Mouse (Mus musculus) heart, postnatal 0 days (tissue): Measurements from ENCODE around the gene Mmp9. TPM values are rescaled to one million over a fixed set of nuclear protein-coding genes. Genes with fewer than 3 reads are reported as not detected.

Experiments used
- ATAC-seq: fragments of 200-750 bp; cut with Nextera tagmentation; 2 replicates; pipeline ENCODE4 v1.8.0; 2017; ENCODE audit warnings: low read depth, moderate number of reproducible peaks, moderate library complexity; ENCODE audit not compliant: insufficient read depth
- DNase-seq: peaks from one replicate; pipeline ENCODE4 v3.0.0-alpha.2; 2016; ENCODE audit warnings: low spot score
- H3K27ac ChIP-seq: fragments of 300-500 bp; sonication (generic); 2 replicates; pipeline ENCODE4 v1.5.1; 2014; ENCODE audit warnings: low read depth, mild to moderate bottlenecking
- H3K27me3 ChIP-seq: fragments of 300-500 bp; sonication (generic); 2 replicates; pipeline ENCODE4 v1.6.1; 2014; ENCODE audit warnings: low read length, mixed read lengths; ENCODE audit not compliant: control insufficient read depth, insufficient read depth
- H3K36me3 ChIP-seq: fragments of 300-500 bp; sonication (generic); replicated peaks from 2 replicates; pipeline ENCODE4 v1.6.1; 2014; ENCODE audit warnings: low read length, mixed read lengths; ENCODE audit not compliant: control insufficient read depth, insufficient read depth
- H3K4me1 ChIP-seq: fragments of 300-500 bp; sonication (generic); 2 replicates; pipeline ENCODE4 v1.6.1; 2014; ENCODE audit warnings: antibody characterized with exemption; ENCODE audit not compliant: control insufficient read depth, insufficient read depth
- H3K4me2 ChIP-seq: fragments of 300-500 bp; sonication (generic); 2 replicates; pipeline ENCODE4 v1.6.1; 2014; ENCODE audit warnings: low read depth, mild to moderate bottlenecking, low read length, moderate library complexity
- H3K4me3 ChIP-seq: fragments of 300-500 bp; sonication (generic); 2 replicates; pipeline ENCODE4 v1.5.1; 2014; ENCODE audit warnings: low read depth, low read length
- H3K9ac ChIP-seq: fragments of 300-500 bp; sonication (generic); replicated peaks from 2 replicates; pipeline ENCODE4 v1.6.1; 2014; ENCODE audit warnings: low read depth, low read length, mixed read lengths
- H3K9me3 ChIP-seq: fragments of 300-500 bp; sonication (generic); replicated peaks from 2 replicates; pipeline ENCODE4 v1.6.1; 2016; ENCODE audit warnings: low read length; ENCODE audit not compliant: control insufficient read depth
- CTCF ChIP-seq: IDR thresholded peaks from 2 replicates; pipeline ENCODE4 v1.5.1; 2016; ENCODE audit warnings: antibody characterized with exemption, control low read depth, low read depth
- EP300 ChIP-seq: IDR thresholded peaks from 2 replicates; pipeline ENCODE4 v1.6.1; 2016; ENCODE audit warnings: antibody characterized with exemption, low read depth
- WGBS: fragments of 180-500 bp; shearing (Covaris S2); extraction: QIAGEN DNeasy Blood & Tissue Kit; methylation state at CpG from one replicate; pipeline ENCODE4 v1.1.7; 2014; 5-methylcytosine and 5-hydroxymethylcytosine counted together
- polyA plus RNA-seq: library from polyadenylated mRNA; unstranded; fragments of >200 nt; fragmentation: Nextera tagmentation; extraction: Ambion mirVana; gene quantifications from 2 replicates; pipeline ENCODE4 v1.2.1, GENCODE M21; 2015
- total RNA-seq: library from RNA; depleted of rRNA; stranded (reverse); fragments of >200 nt; gene quantifications from 2 replicates; pipeline ENCODE4 v1.2.3, GENCODE M21; 2014; ENCODE audit warnings: low replicate concordance

Mmp9 gene
- total and polyA plus RNA-seq, 2 experiments from 2014 or later = 0.08 to 0.64 TPM

GRCm38 (mm10) chr2:164994659-164995428, 54.3 kb downstream of the Mmp9 start:
- H3K9ac ChIP-seq = no peak overlapping the region
- no peaks in the 10 kb centered on the region for H3K9me3 ChIP-seq

GRCm38 (mm10) chr2:164995976-164996375, 55.4 kb downstream of the Mmp9 start:
- WGBS = 71% methylated on average over 11 of the region's 11 CpGs
- DNase-seq = no peak
- peaks cover 19% of the 10 kb centered on the region for H3K36me3 ChIP-seq
- H3K4me1 ChIP-seq = peaks cover 9% of the 10 kb centered on the region
- no peak overlapping the region for H3K4me2 ChIP-seq
- no peaks in the 10 kb centered on the region for H3K9me3 ChIP-seq
- no peak for TF ChIP-seq EP300
- no peak for TF ChIP-seq CTCF
- no peak overlapping the region for H3K9ac ChIP-seq
- no peak overlapping the region for H3K4me3 ChIP-seq
- H3K27me3 ChIP-seq = peaks cover 56% of the 10 kb centered on the region
- ATAC-seq = no peak
- H3K27ac ChIP-seq = no peak overlapping the region

More at GRCm38 (mm10) chr2:164994659-164995428, 54.3 kb downstream of the Mmp9 start:
- Histone ChIP-seq H3K4me1 (peaks cover 9% of the 10 kb centered on the region), H3K4me3 (no peak overlapping the region), H3K36me3 (0 out of 2 replicates have a peak, but pooled peaks cover 8% of the 10 kb centered on the region), H3K27ac (no peak overlapping the region), H3K4me2 (no peak overlapping the region), H3K27me3 (peaks cover 56% of the 10 kb centered on the region)
- no peak for ATAC-seq
- 43% methylated on average over 21 of the region's 21 CpGs for WGBS
- TF ChIP-seq CTCF (no peak), EP300 (no peak)
- DNase-seq = no peak

DNA sequence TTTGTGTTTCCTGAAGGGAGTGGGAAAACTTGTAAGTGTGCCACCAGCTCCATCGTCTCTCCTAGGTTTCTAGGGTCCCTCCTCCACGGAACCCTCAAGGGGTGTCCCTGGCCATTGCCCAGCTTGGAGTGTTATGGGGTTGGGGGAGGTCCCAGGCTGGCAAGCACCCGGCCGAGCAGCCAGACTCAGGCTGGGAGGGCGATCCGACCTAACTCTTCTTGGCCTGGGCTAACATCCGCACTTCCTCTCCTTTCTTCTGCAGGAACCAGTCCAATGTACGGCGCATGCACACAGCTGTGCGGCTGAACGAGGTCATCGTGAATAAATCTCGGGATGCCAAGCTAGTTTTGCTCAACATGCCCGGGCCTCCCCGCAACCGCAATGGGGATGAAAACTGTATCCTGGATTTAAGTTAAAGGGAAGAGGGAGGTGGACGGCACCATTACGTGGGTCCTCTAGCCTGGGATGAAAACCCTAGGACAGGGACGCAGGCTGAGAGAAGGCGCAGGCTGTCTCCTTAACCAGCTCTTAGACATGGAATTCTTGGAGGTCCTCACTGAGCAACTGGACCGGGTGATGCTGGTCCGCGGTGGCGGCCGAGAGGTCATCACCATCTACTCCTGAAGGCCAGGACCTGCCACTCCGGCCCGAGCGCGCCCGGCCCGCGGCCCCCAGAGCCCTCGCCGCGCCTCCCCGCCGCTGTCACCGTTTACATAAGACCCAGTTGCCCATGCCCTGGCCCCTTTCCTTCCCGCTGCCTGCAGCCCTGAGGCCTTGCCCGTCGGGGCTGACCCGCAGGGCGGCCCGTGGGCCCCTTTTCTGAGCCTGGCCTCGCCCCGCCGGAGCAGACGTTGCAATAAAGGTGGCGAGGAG, 56.5 kb downstream of the Mmp9 start:
- no peak for ATAC-seq

GRCm38 (mm10) chr2:164997721-164998428, 57.3 kb downstream of the Mmp9 start:
- Histone ChIP-seq H3K9me3 (no peaks in the 10 kb centered on the region), H3K36me3 (peaks cover 38% of the 10 kb centered on the region), H3K9ac (0 out of 2 replicates have a peak overlapping the region, but pooled peaks have one; percentile 17), H3K4me3 (peak overlapping the region; percentile 41), H3K27me3 (peaks cover 52% of the 10 kb centered on the region), H3K4me2 (peak overlapping the region; percentile 71), H3K27ac (no peak overlapping the region), H3K4me1 (peaks cover 9% of the 10 kb centered on the region)
- WGBS = under 1% methylated on average over 47 of the region's 52 CpGs
- no peak for TF ChIP-seq EP300
- TF ChIP-seq CTCF = no peak
- ATAC-seq (no peak), DNase-seq (no peak)

More for the DNA sequence above, 56.5 kb downstream of the Mmp9 start:
- peaks cover 56% of the 10 kb centered on the region for H3K27me3 ChIP-seq
- peaks cover 9% of the 10 kb centered on the region for H3K4me1 ChIP-seq
- H3K27ac ChIP-seq = no peak overlapping the region
- 12% methylated on average over 49 of the region's 49 CpGs for WGBS
- peak overlapping the region; percentile 41 for H3K4me3 ChIP-seq
- peak overlapping the region; percentile 71 for H3K4me2 ChIP-seq
- no peak overlapping the region for H3K9ac ChIP-seq
- TF ChIP-seq EP300 (no peak), CTCF (no peak)
- peaks cover 30% of the 10 kb centered on the region for H3K36me3 ChIP-seq
- DNase-seq = no peak
- H3K9me3 ChIP-seq = no peaks in the 10 kb centered on the region

GRCm38 (mm10) chr2:165001958-165002357, 61.4 kb downstream of the Mmp9 start:
- Histone ChIP-seq H3K9ac (no peak overlapping the region), H3K9me3 (no peaks in the 10 kb centered on the region), H3K4me1 (peaks cover 9% of the 10 kb centered on the region), H3K27ac (no peak overlapping the region), H3K4me3 (no peak overlapping the region), H3K27me3 (peaks cover 18% of the 10 kb centered on the region), H3K4me2 (no peak overlapping the region), H3K36me3 (peaks cover 78% of the 10 kb centered on the region)
- no peak for DNase-seq
- WGBS = 91% methylated on average over 13 of the region's 13 CpGs
- TF ChIP-seq EP300 (no peak), CTCF (no peak)
- ATAC-seq = no peak
